8 mouse cellular contexts compared by ENCODE assay signal in genomic region chr5:64714710-64715109, GRCm38 (mm10).
DNase-seq lines count a peak whose midpoint lies in the region; ATAC-seq and TF ChIP-seq lines count a peak whose summit lies in the region.

No protein-coding gene starts in this region.

- H3K4me1 ChIP-seq in heart, embryonic 12.5 days (replicated peaks), result peaks cover 6% of the 10 kb centered on the region
- H3K4me1 ChIP-seq in hindbrain, embryonic 14.5 days (replicated peaks; ENCODE audit: control insufficient read depth, insufficient read depth, low read length), result 0 out of 2 replicates have a peak, but pooled peaks cover 6% of the 10 kb centered on the region
- H3K4me1 ChIP-seq in midbrain, postnatal 0 days (ENCODE audit: insufficient read depth, low read length), result no peaks in the 10 kb centered on the region

- H3K36me3 ChIP-seq in heart, embryonic 12.5 days, result no peaks in the 10 kb centered on the region
- H3K36me3 ChIP-seq in hindbrain, embryonic 14.5 days (replicated peaks; ENCODE audit: control insufficient read depth, insufficient read depth), result no peaks in the 10 kb centered on the region
- H3K36me3 ChIP-seq in midbrain, postnatal 0 days (ENCODE audit: insufficient read depth, low read length), result no peaks in the 10 kb centered on the region

- WGBS in heart, embryonic 12.5 days, result 68% methylated on average over 7 of the region's 7 CpGs
- 28% methylated on average over 7 of the region's 7 CpGs for WGBS in hindbrain, embryonic 14.5 days
- whole genome bisulfite sequencing in midbrain, postnatal 0 days, result 45% methylated on average over 7 of the region's 7 CpGs

- no peaks in the 10 kb centered on the region for H3K9me3 ChIP-seq in heart, embryonic 12.5 days (replicated peaks)
- H3K9me3 ChIP-seq in hindbrain, embryonic 14.5 days (ENCODE audit: control insufficient read depth, low read length), result no peaks in the 10 kb centered on the region
- no peaks in the 10 kb centered on the region for H3K9me3 ChIP-seq in midbrain, postnatal 0 days (ENCODE audit: low read length)

- no peak overlapping the region for H3K9ac ChIP-seq in heart, embryonic 12.5 days
- no peak overlapping the region for H3K9ac ChIP-seq in hindbrain, embryonic 14.5 days
- H3K9ac ChIP-seq in midbrain, postnatal 0 days (replicated peaks; ENCODE audit: low read length, poor library complexity, severe bottlenecking), result no peak overlapping the region

- intact Hi-C loops in gastrocnemius, postnatal 36 days (cut with DNase I), result no loop called here

- no peak overlapping the region for H3K4me3 ChIP-seq in heart, embryonic 12.5 days
- H3K4me3 ChIP-seq in hindbrain, embryonic 14.5 days (replicated peaks; ENCODE audit: low read length), result no peak overlapping the region
- H3K4me3 ChIP-seq in midbrain, postnatal 0 days (ENCODE audit: low read depth, low read length), result no peak overlapping the region

- H3K27ac ChIP-seq in heart, embryonic 12.5 days (ENCODE audit: poor library complexity, severe bottlenecking), result no peak overlapping the region
- no peak overlapping the region for H3K27ac ChIP-seq in hindbrain, embryonic 14.5 days
- H3K27ac ChIP-seq in midbrain, postnatal 0 days (ENCODE audit: low read depth, low read length), result no peak overlapping the region

- no peaks in the 10 kb centered on the region for H3K27me3 ChIP-seq in heart, embryonic 12.5 days (replicated peaks)
- no peaks in the 10 kb centered on the region for H3K27me3 ChIP-seq in hindbrain, embryonic 14.5 days (ENCODE audit: control insufficient read depth, insufficient read depth, low read length)
- H3K27me3 ChIP-seq in midbrain, postnatal 0 days (ENCODE audit: insufficient read depth, low read length), result no peaks in the 10 kb centered on the region

- TF ChIP-seq CTCF in midbrain, postnatal 0 days (IDR thresholded peaks at IDR 0.05), result no peak

- DNase-seq in heart, postnatal 4 days, result no peak
- DNase-seq in c-Kit-negative CD71-positive TER-119-positive erythroid progenitor cells, embryonic 14.5 days (ENCODE audit: low read depth, low spot score), result peak; percentile 85
- DNase-seq in hindbrain, embryonic 14.5 days (ENCODE audit: low spot score), result no peak
- DNase-seq in midbrain, postnatal 0 days (ENCODE audit: low spot score), result peak; percentile 48
- no peak for DNase-seq in adrenal gland, adult 18-20 months (ENCODE audit: low spot score in 2 of 2)
- no peak for DNase-seq in T-cell, adult 2 months (ENCODE audit: low spot score)
- DNase-seq in gastrocnemius, postnatal 36 days, result no peak

- peak overlapping the region; percentile 15; the same call in 1 of the 2 replicates for H3K4me2 ChIP-seq in heart, embryonic 12.5 days
- H3K4me2 ChIP-seq in hindbrain, embryonic 14.5 days (replicated peaks), result no peak overlapping the region
- H3K4me2 ChIP-seq in midbrain, postnatal 0 days (ENCODE audit: low read depth, low read length, poor library complexity, severe bottlenecking), result no peak overlapping the region

- ATAC-seq in heart, embryonic 12.5 days (ENCODE audit: insufficient number of reproducible peaks, low FRiP score), result peak; percentile 87
- peak; percentile 21; the same call in 1 of the 2 replicates for ATAC-seq in hindbrain, embryonic 14.5 days (ENCODE audit: low FRiP score)
- ATAC-seq in midbrain, postnatal 0 days (ENCODE audit: low FRiP score), result no peak

Comparison
In these comparisons a context has a peak if more than half of its experiments do, and no peak if none do; other contexts are left out.
1. DNase-seq: peak in c-Kit-negative CD71-positive TER-119-positive erythroid progenitor cells, embryonic 14.5 days (single experiment) and midbrain, postnatal 0 days (single experiment); none in heart, postnatal 4 days (single experiment), hindbrain, embryonic 14.5 days (single experiment), adrenal gland, adult 18-20 months (0 of 2), T-cell, adult 2 months (single experiment) and gastrocnemius, postnatal 36 days (0 of 2).